Mouse (Mus musculus) liver, adult 2 months (tissue): ENCODE data around the gene Pvalb.

Experiments used
- CTCF ChIP-seq: fragments of 200-500 bp; IDR thresholded peaks from 2 replicates; pipeline ENCODE4 v1.5.1; 2011; ENCODE audit warnings: low read depth, low read length, control low read depth
- POLR2A ChIP-seq: fragments of 200-500 bp; IDR thresholded peaks from 2 replicates; pipeline ENCODE4 v1.6.1; 2011; ENCODE audit warnings: low read length, control low read depth; ENCODE audit not compliant: insufficient read depth; ENCODE audit errors: extremely low read depth

GRCm38 (mm10) chr15:78181701-78182405 lies 24.3 kb downstream of the Pvalb start:
- TF ChIP-seq POLR2A (no peak), CTCF (no peak)
